Mouse (Mus musculus) c-Kit-negative CD71-positive TER-119-positive erythroid progenitor cells, embryonic 14.5 days (primary cell): ENCODE results near the gene Gtf2ird1.

ENCODE experiments used
- DNase-seq: peaks from one replicate; pipeline ENCODE4 v3.0.0-alpha.2; 2013; ENCODE audit warnings: low read depth, low spot score

Gene Gtf2ird1

DNA sequence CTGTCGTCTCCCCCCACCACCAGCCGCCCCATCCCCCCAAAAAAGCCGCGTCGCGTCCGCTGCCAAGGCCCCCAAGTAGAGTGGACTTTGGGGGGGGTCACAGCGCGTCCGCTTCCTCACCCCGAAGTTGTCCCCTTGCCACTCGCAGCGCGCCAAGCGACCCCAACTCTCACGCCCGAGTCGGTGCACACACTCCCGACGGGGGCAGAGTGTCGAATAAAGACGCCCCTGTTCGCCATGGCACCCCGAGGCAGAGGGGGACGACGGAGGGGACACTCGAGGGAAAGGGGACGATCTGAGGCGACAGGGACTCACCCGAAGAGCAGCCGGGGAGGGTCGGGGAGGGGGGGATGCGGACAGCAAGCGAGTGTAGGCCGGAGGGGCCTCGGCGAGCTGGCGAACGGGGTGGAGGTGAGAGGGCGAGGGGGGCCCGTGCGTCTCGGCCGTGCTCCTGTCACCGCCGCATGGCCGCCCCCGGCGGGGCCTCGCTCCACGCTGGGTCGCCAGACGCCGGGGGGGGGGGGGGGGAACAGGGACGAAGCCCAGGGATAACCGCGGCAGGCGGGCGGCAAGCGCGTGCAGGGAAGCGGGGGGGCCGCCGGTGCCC, 142.3 kb downstream of the Gtf2ird1 start:
- peak; percentile 19 for DNase-seq

DNA sequence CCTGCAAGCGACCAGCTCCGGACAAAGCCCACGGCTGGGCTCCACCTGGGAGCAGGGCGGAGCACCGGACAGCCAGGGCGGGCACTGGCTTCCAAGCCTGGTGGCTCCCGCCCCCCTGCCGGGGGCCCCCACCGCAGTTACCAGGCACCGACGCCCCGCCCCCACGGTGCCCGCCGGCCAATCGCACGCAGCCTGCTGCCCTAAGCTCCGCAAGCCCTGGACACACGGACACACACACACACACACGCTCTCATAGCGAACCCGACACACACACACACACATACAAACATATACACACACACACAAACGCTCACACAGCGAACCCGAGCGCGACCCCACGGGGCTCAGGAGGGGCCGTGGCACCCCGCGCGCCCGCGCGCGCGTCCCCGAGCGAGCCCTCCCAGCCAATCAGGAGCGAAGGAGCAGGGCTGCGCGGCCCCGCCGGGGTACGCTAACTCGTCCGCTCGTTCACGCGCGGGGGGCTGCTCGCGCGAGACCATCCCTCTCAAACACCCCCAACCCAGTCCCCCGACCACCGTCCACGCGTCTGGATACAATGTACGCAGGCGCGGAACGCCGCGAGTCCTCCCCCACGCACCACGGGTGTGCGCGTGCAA, 143.0 kb downstream of the Gtf2ird1 start:
- DNase-seq = peak; percentile 82

GRCm38 (mm10) chr5:134312691-134313450, 143.6 kb downstream of the Gtf2ird1 start:
- DNase-seq = no peak

DNA sequence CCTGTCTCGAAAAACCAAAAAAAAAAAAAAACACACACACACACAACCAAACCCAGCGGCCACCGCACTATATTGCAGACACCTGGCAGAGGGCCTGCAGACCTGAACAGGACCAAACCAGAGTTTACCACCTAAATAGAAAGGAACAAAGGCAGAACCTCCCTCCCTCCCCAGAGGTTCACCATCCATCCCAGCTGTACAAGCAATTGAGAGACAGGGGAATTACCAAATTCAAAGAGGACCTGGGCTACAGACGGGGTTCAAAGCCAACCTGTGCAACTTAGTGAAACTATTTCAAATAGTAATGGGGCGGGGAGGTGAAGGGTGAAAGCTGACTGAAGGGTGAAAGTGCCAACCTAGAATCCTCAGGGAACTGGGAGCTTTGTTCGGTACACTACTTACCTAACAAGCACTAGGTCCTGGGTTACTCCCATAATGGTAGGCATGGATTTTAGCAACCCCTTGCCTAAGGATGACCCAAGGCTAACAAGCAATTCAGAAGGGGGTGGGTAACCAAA, 144.6 kb downstream of the Gtf2ird1 start:
- DNase-seq = no peak

DNA sequence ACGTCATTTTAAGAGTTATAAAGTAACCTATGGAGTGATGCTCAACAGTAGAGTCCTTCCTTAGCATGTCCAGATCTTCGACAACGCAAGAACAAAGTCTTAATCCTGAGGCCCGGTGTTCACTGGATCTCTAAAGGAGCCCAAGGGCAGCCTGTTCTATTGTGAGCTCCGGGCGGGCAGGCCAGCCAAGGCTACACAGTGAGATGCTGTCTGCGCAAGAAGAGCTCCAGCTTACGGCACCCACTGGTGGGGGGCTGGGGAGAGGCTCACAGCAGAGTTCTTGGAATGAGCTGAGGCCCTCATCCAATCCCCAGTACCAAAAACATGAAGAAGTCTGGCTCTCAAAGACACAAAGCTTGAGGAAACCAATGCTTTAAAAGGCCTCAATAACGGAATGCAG, 146.3 kb downstream of the Gtf2ird1 start:
- no peak for DNase-seq

GRCm38 (mm10) chr5:134309345-134309744, 147.2 kb downstream of the Gtf2ird1 start:
- DNase-seq = no peak
